Mouse (Mus musculus) embryonic fibroblast, embryonic 13.5 days (primary cell): ENCODE results near the gene Eif4g3.

Source experiments
- CTCF ChIP-seq: IDR thresholded peaks from 2 replicates; pipeline ENCODE4 v1.5.1; 2011; ENCODE audit warnings: mild to moderate bottlenecking, control low read depth, low read length, moderate library complexity, borderline replicate concordance; ENCODE audit not compliant: insufficient read depth
- POLR2A ChIP-seq: IDR thresholded peaks from 2 replicates; pipeline ENCODE4 v1.6.1; 2011; ENCODE audit warnings: low read depth, mild to moderate bottlenecking, control low read depth, low read length, moderate library complexity

DNA sequence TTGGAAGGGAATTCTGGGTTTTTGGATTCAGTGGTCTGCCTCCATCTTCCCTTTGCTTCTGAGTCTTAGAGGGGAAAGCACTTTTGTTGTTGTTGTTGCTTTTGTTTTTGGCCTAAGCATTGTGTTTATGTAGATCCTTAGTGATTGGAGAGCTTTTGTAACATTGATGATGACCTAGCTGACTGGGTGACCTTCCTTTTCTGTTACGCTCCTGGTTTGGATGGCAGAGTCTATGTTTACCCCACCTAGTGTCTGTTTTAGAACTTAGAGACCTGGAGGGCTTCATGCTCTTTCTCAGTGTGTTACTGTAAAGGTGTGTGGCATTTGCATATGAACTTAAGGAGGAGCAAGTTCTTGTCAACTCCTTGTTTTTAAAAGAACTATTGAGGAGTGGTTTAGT, 13.0 kb downstream of the Eif4g3 start:
- TF ChIP-seq CTCF (no peak), POLR2A (no peak)
